Mouse (Mus musculus): Measurements from ENCODE around the gene Nmur1. TPM values are rescaled to one million over a fixed set of nuclear protein-coding genes. Genes with fewer than 3 reads are reported as not detected.

Nmur1 gene
- total and polyA plus RNA-seq, 2 experiments from 2014 or later, result 0.33 TPM; not detected in 1

GRCm38 (mm10) chr1:86469876-86470275 is 43.8 kb upstream of the Nmur1 start:
- DNase-seq (ENCODE audit: low spot score) (no peak), ATAC-seq (ENCODE audit: low FRiP score) (no peak)
- Histone ChIP-seq H3K4me2 (ENCODE audit: low read depth, low read length, poor library complexity, severe bottlenecking) (no peak overlapping the region), H3K36me3 (ENCODE audit: insufficient read depth, low read length) (no peaks in the 10 kb centered on the region), H3K9ac (replicated peaks; ENCODE audit: low read length, poor library complexity, severe bottlenecking) (no peak overlapping the region), H3K27me3 (ENCODE audit: insufficient read depth, low read length) (no peaks in the 10 kb centered on the region), H3K27ac (ENCODE audit: low read depth, low read length) (no peak overlapping the region), H3K9me3 (ENCODE audit: low read length) (no peaks in the 10 kb centered on the region), H3K4me3 (ENCODE audit: low read depth, low read length) (no peak overlapping the region), H3K4me1 (ENCODE audit: insufficient read depth, low read length) (peaks cover 6% of the 10 kb centered on the region)
- TF ChIP-seq CTCF (IDR thresholded peaks at IDR 0.05), result no peak
- 100% methylated on average over 4 of the region's 4 CpGs for WGBS

DNA sequence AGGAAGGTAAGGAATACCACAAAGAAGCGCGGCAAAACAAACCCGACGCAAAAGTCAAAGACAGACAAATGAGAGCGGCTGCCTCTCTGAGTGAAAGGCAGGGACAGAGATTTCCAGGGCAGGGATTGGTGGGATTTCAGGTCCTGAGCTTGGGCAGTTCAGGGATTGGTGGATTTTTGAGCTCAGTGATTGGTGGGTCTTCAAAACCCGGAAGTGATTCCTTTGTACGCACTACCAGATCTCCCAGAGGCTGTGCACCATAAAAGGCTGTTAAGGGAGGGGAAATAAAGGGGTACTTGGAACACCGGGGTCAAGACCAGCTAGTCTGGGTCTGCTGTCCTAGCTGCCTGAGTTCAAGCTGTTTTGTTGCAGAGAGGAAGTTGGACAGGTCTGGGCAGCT is 41.4 kb upstream of the Nmur1 start:
- 87% methylated on average over 8 of the region's 8 CpGs for WGBS
- ATAC-seq (ENCODE audit: low FRiP score) (no peak), DNase-seq (ENCODE audit: low spot score) (no peak)
- H3K9me3 ChIP-seq (ENCODE audit: low read length), result no peaks in the 10 kb centered on the region
- H3K9ac ChIP-seq (replicated peaks; ENCODE audit: low read length, poor library complexity, severe bottlenecking), result no peak overlapping the region
- H3K4me3 ChIP-seq (ENCODE audit: low read depth, low read length), result no peak overlapping the region
- no peaks in the 10 kb centered on the region for H3K36me3 ChIP-seq (ENCODE audit: insufficient read depth, low read length)
- peaks cover 3% of the 10 kb centered on the region for H3K4me1 ChIP-seq (ENCODE audit: insufficient read depth, low read length)
- no peak overlapping the region for H3K27ac ChIP-seq (ENCODE audit: low read depth, low read length)
- TF ChIP-seq CTCF (IDR thresholded peaks at IDR 0.05), result no peak
- no peak overlapping the region for H3K4me2 ChIP-seq (ENCODE audit: low read depth, low read length, poor library complexity, severe bottlenecking)
- H3K27me3 ChIP-seq (ENCODE audit: insufficient read depth, low read length), result no peaks in the 10 kb centered on the region

DNA sequence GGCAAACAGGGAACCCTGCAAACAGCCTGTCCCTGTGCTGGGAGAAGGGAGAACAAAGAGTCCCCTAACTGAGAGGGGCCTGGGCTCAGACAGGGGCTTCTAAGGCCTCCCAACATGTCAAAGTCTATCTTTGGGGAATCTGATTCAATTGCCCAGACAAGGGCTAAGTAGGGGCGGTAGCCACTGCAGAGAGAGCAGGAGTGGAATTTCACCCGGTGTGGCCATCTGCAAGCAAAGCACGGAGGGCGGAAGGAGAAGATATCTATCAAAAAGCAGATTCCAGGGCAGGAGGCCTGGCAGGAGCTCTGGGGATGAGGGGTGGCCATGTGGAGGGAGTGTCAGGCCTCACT is 38.8 kb upstream of the Nmur1 start:
- Histone ChIP-seq H3K9ac (replicated peaks; ENCODE audit: low read length, poor library complexity, severe bottlenecking) (no peak overlapping the region), H3K27me3 (ENCODE audit: insufficient read depth, low read length) (no peaks in the 10 kb centered on the region), H3K4me1 (ENCODE audit: insufficient read depth, low read length) (no peaks in the 10 kb centered on the region), H3K36me3 (ENCODE audit: insufficient read depth, low read length) (no peaks in the 10 kb centered on the region), H3K9me3 (ENCODE audit: low read length) (no peaks in the 10 kb centered on the region), H3K4me2 (ENCODE audit: low read depth, low read length, poor library complexity, severe bottlenecking) (no peak overlapping the region), H3K4me3 (ENCODE audit: low read depth, low read length) (no peak overlapping the region), H3K27ac (ENCODE audit: low read depth, low read length) (peak overlapping the region; percentile 57)
- DNase-seq (ENCODE audit: low spot score) (no peak), ATAC-seq (ENCODE audit: low FRiP score) (no peak)
- 51% methylated on average over 4 of the region's 4 CpGs for WGBS
- no peak for TF ChIP-seq CTCF (IDR thresholded peaks at IDR 0.05)

DNA sequence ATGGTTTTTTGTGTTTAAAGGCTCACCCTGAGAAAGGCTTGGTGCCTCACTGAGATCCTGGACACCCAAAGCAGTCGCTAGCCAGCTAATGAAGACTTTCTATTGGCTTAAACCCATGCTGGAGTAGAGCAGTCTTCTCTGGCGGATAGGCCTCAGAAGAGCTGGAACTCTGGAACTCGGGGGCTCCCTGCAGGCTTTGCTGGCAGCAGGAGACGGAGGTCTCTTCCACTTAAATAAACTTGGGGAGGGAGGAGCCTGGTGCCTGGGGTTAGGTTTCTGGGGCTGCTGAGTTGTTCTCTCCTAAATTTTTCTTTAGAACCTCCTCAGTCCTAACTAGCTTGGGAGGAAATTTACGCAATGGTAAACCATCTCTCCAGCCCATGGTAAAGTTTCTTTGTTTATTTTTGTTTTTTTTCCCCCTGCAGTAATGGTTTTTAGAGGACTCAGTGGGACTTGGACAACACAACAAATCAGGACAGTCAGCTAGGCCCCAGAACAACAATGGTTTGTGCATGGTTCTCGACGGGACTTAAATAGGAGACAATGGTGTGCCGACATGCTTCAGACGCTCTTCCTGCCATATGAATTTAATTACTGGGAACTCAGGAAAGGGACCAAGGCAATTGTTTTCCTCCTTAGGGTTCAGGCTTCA is 38.3 kb upstream of the Nmur1 start:
- no peaks in the 10 kb centered on the region for H3K4me1 ChIP-seq (ENCODE audit: insufficient read depth, low read length)
- no peak overlapping the region for H3K9ac ChIP-seq (replicated peaks; ENCODE audit: low read length, poor library complexity, severe bottlenecking)
- H3K27ac ChIP-seq (ENCODE audit: low read depth, low read length), result peak overlapping the region; percentile 57; the same call in 1 of the 2 replicates
- ATAC-seq (ENCODE audit: low FRiP score) (no peak), DNase-seq (ENCODE audit: low spot score) (no peak)
- no peaks in the 10 kb centered on the region for H3K9me3 ChIP-seq (ENCODE audit: low read length)
- WGBS, result 31% methylated on average over 9 of the region's 9 CpGs
- TF ChIP-seq CTCF (IDR thresholded peaks at IDR 0.05), result no peak
- no peaks in the 10 kb centered on the region for H3K36me3 ChIP-seq (ENCODE audit: insufficient read depth, low read length)
- no peak overlapping the region for H3K4me3 ChIP-seq (ENCODE audit: low read depth, low read length)
- H3K27me3 ChIP-seq (ENCODE audit: insufficient read depth, low read length), result no peaks in the 10 kb centered on the region
- H3K4me2 ChIP-seq (ENCODE audit: low read depth, low read length, poor library complexity, severe bottlenecking), result no peak overlapping the region

- Histone ChIP-seq H3K9ac (replicated peaks; ENCODE audit: low read length, poor library complexity, severe bottlenecking) (no peak overlapping the region), H3K4me1 (ENCODE audit: insufficient read depth, low read length) (no peaks in the 10 kb centered on the region), H3K9me3 (ENCODE audit: low read length) (no peaks in the 10 kb centered on the region), H3K36me3 (ENCODE audit: insufficient read depth, low read length) (no peaks in the 10 kb centered on the region), H3K4me3 (ENCODE audit: low read depth, low read length) (no peak overlapping the region), H3K27ac (ENCODE audit: low read depth, low read length) (no peak overlapping the region), H3K4me2 (ENCODE audit: low read depth, low read length, poor library complexity, severe bottlenecking) (no peak overlapping the region), H3K27me3 (ENCODE audit: insufficient read depth, low read length) (no peaks in the 10 kb centered on the region)
- no peak for ATAC-seq (ENCODE audit: low FRiP score)
- 83% methylated on average over 4 of the region's 4 CpGs for WGBS
- no peak for DNase-seq (ENCODE audit: low spot score)
- TF ChIP-seq CTCF (IDR thresholded peaks at IDR 0.05), result no peak
These were observed 33.3 kb upstream of the Nmur1 start for GRCm38 (mm10) chr1:86459371-86459770.

DNA sequence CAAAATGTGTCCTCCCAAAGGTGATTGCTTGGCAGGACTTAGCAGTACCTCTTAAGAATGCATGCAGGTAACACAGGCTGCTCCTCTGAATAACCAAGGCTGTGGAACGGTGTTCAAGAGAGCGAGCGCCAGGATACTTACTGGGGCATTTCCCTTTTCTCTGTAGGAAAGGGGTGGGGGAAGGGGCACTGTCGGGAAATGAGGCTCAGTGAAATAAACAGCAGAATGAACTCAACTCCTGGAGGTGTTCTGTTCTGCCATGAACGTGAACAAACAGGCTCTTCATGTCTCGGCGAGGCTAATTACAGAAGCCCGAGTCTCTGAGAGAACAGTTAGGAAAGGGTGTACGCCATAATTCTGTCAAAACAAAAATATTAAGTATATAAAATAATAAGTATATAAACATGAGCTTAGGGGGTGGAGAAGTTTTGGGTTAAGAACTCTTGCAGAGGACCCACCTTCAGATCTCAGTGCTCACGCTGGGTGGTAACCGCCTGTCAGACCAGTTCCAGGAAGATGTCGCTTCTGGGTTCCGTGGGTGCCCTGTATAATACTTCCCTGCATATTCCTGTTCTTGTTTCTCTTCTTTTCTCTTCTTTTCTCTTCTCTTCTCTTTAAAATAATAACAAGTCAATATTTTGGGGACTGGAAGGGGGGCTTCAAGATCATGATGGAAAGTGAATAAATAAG is 31.0 kb upstream of the Nmur1 start:
- 66% methylated on average over 13 of the region's 13 CpGs for WGBS
- H3K4me1 ChIP-seq (ENCODE audit: insufficient read depth, low read length), result no peaks in the 10 kb centered on the region
- ATAC-seq (ENCODE audit: low FRiP score) (no peak), DNase-seq (ENCODE audit: low spot score) (no peak)
- H3K4me3 ChIP-seq (ENCODE audit: low read depth, low read length), result no peak overlapping the region
- H3K36me3 ChIP-seq (ENCODE audit: insufficient read depth, low read length), result no peaks in the 10 kb centered on the region
- H3K4me2 ChIP-seq (ENCODE audit: low read depth, low read length, poor library complexity, severe bottlenecking), result no peak overlapping the region
- no peaks in the 10 kb centered on the region for H3K27me3 ChIP-seq (ENCODE audit: insufficient read depth, low read length)
- H3K9ac ChIP-seq (replicated peaks; ENCODE audit: low read length, poor library complexity, severe bottlenecking), result no peak overlapping the region
- TF ChIP-seq CTCF (IDR thresholded peaks at IDR 0.05), result no peak
- H3K27ac ChIP-seq (ENCODE audit: low read depth, low read length), result no peak overlapping the region
- no peaks in the 10 kb centered on the region for H3K9me3 ChIP-seq (ENCODE audit: low read length)
